Mouse (Mus musculus): ENCODE measurements at regions not wholly inside any gene's neighbourhood (a gene's known extent, or its start where the extent isn't known, plus 50 kb on each side); places are given as distances from the start of the nearest gene placed in this dataset.

DNA sequence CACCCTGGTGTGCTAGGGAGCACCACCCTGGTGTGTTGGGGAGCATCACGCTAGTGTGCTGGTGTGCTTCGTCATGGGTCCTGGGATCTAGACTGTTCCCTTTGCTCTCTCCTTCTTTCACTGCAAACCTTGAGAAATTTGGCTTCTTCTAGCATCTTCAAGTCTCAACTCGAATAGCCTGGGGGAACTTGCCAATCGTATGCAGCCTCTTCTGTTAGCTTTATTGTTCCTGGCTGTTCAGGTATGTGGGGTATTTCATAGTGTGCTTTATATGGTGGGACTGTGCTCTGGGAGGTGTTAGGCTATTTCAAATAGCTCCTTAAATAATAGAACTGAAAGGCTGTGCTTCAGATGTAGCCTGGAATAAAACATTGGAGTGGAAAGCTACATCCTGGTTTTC is 135.7 kb upstream of the Pkn2 start:
- no peak for ATAC-seq (ENCODE audit: insufficient number of reproducible peaks, low FRiP score, low TSS enrichment)

DNA sequence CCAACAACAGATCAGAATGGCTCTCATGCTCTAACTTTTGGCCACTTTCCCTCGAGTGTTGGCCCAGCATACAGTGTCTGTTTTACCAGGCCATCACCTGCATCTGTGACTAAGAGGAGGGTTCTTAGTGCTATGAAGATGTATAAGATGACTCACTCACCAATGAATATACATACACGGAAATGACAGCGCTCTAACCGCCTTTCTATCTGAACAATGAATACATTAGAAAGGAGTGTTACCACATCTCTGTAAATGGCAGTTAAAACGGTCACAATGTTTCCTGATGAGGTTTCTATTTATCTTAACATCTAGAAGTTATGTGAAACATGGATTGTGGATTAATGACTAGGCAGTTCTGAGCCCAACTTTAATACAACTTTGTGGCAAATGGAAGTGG is 135.0 kb upstream of the Pkn2 start:
- ATAC-seq (ENCODE audit: insufficient number of reproducible peaks, low FRiP score, low TSS enrichment), result no peak

DNA sequence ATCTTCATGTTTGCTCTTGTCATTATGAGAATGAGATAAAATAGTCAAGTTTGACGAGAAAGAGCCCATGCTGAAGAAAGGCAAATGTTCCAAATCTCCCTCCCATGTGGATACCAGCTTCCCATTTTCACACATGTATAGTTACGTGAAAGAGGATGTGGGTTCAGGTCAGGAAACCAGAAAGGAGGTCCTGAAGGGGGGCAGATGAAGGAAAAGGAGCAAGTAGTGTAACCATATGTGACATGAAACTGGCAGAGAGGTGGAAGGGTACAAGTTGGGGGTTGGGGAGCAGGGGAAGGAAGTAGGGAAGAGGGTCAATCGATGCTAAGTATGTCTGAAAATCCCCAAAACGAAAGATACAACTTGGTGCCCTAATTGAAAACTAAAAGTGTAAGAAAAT is 132.6 kb upstream of the Pkn2 start:
- ATAC-seq (ENCODE audit: insufficient number of reproducible peaks, low FRiP score, low TSS enrichment), result no peak

DNA sequence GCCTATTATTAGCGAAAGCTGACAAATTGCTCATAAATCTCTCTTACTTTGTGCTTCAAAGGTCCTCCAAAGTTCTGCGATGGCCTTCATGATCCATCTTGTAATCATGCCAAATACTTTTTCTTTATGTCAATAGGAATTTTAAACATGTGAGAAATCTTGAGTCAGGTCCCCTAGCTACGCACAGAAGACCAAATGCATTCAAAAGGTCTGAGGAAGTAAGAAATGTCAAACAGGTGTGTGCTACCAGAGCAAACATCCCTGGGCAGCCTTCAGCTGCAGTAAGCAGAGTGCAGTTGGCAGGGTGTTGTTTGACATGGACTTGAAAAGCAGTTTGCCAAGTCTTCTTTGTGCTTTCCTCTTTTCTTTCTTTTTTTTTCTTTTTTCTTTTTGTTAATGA is 125.2 kb upstream of the Pkn2 start:
- ATAC-seq (ENCODE audit: insufficient number of reproducible peaks, low FRiP score, low TSS enrichment), result no peak

DNA sequence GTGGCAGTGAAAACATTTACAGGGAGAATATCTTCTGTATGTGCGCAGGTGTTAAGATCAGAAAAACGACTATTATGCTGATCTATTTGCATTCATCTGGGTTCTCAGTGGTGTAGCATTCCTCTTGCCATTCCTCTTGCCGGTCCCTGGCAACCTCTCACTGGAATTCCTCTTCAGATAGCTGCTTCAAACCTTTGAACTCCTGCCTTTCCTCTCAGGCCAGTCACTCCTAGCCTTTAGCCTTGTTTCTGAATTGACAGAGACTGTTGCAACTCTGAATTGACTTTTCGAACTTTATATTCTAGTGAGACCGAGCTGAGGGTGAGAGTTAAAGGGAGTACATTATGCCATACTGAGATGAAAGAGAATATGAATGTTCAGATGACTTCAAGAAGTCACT is 120.1 kb upstream of the Pkn2 start:
- ATAC-seq (ENCODE audit: insufficient number of reproducible peaks, low FRiP score, low TSS enrichment), result no peak

DNA sequence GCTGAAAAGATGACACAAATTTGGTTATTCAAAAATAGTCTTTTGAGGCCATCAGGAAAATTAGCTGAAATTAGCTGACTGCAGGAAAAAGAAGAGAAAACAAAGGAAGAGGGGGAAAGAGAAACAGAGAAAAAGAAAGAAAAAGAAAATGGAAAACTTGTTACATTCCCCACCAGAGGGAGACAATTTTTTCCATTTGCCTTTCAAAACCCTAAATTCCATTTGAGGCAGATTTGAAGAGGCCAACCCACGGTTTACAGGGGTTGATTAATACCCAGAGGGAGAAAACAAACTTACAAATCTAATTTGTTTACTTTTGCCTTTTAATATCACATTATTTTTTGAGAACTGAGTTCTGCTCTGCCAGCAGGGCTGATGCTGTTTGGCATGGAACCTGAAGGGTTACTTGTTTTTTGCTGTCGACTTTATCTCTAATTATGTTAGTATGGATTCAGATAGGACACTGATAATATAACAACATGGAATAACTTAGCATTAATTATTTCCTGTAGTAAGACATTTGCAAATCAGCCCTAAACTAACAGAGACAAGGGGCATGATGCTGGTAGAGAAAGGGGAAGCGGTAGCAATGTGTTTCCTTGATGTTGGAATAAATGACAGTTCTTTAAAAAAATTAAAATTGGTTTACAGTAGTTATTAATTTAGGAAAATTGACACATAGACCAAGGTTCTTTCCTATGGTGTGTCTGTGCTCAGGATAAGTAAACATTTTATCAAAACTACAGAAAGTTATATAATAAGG is 114.4 kb upstream of the Pkn2 start:
- no peak for ATAC-seq (ENCODE audit: insufficient number of reproducible peaks, low FRiP score, low TSS enrichment)

DNA sequence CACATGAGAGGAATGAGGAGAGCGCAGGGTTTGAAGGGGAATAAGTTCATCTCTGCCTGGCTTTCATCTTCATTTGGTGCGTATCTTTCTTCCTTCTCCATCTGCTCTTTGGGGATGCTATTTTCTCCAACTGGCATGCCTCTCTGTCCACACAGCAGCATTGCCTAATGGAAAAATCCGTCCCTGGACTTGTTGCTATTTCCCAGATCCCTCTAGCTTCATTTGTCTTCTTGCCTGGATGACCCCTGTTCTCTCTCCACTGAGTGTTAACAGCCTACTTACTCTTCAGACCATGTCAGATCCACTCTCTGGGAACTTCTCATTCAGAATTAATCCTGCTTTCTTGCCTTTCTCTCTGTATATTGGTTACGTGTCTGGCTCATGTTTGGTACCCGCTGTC is 102.7 kb upstream of the Pkn2 start:
- ATAC-seq (ENCODE audit: insufficient number of reproducible peaks, low FRiP score, low TSS enrichment), result no peak

DNA sequence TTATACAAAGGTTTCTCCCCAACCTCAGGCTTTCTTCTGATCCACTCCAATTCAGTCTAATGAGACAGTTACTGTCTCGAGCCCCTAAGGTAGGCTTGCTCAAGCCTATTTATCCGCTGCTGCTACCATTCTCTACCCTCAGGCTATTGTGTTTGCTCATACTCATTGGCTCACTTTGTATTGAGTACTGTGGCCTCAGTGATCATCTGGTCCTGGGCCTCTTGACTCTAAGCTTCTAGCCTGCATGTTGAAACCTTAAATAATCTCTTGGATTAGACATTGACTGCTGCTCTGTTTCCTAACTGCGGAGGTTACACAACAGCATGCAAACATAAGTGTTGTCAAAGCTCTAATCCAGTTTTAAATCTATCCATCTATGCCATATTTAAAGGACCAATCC is 99.4 kb upstream of the Pkn2 start:
- no peak for ATAC-seq (ENCODE audit: insufficient number of reproducible peaks, low FRiP score, low TSS enrichment)

DNA sequence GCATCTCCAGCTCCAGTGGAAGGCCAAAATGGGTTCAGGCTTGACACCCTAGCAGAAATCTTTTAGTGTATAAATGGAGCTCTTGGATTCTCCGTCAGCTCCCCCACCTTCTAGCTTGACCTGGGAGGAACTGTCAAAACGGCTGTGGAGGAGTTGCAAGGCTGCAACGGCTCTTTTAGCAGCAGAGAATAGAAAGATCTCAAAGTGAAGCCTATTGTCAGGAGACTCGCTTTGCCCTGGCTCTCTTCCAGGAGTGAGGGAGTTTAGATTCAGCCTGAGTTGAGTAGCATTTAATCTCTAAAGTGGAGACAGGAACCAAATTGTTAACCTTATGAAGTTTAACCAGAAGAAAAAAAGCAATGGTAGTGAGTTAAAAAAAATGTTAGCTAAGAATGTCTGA is 97.4 kb upstream of the Pkn2 start:
- no peak for ATAC-seq (ENCODE audit: insufficient number of reproducible peaks, low FRiP score, low TSS enrichment)

DNA sequence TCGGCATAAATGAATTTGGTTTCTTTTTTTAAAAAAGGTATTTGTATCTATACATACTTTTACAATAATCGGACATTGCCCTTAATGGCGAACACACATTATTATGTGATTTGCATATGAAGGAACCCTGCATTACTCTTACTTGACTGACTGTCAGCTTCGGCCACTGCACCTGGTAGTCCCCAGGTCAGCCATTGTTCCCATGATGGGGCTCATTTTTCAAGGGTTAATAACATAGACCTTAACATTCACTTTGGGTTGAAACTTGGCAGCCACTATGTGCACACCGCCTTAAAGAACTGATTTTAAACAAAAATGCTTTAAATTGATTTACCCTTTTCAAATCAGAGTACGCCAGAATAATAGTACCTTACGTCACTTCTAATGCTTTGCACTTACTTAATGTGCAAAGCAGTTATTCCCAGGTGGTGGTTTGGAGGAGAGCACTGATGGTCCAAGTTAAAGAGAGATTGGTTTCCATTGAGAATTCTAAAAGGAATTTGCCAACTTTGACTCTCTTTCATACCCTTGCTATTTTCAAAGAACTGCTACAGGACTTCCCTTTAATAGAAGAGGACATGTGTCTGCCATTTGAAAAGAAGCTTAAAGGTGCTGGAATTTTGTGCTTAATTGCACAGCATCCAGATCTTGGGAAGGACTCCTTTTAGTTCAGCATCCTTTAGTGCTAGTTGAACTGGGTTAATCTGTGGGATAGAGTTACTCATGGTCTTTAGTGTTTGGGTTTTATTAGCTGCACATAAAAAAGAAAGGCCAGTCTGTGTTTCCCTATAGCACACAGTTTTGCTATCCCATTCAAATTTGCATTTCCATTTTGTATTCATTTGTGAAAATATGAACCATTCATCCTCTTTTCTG is 95.0 kb upstream of the Pkn2 start:
- ATAC-seq (ENCODE audit: insufficient number of reproducible peaks, low FRiP score, low TSS enrichment), result no peak

DNA sequence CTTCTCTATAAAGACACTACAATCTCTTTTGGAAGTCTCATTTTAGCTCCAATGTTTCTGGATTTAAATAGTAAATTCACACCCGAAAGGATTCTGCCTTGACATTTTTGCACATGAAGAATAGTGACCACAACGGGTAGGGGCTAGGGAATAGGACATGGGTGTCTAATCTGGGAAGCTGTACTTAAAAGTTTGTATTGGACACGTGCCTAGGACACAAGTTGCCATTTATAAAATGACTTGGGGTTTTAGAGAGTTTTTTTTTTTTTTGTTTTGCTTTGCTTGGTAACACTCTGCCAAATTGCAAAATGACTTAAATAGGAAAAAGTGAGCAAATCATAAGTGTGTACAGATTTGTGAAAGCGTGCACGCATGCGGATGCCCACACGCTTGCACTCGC is 93.8 kb upstream of the Pkn2 start:
- ATAC-seq (ENCODE audit: insufficient number of reproducible peaks, low FRiP score, low TSS enrichment), result no peak

DNA sequence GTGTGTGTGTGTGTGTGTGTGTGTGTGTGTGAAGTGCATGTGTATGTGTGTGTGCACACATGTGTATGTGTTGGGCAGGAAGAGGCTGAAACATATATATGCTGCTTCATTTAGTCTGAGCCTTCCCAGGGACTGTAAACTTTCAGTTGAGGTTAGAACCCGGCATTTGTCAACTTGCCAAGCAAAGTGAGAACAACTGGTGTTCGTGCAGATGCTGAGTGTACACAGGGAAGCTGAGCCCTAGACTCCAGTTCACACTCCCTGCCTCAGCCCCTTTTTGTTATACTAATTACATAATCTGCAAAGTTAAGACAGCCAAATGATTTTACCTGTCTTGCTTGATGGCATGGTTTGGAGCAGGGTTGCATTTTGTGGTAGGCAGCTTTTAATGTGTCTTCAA is 87.7 kb upstream of the Pkn2 start:
- no peak for ATAC-seq (ENCODE audit: insufficient number of reproducible peaks, low FRiP score, low TSS enrichment)

DNA sequence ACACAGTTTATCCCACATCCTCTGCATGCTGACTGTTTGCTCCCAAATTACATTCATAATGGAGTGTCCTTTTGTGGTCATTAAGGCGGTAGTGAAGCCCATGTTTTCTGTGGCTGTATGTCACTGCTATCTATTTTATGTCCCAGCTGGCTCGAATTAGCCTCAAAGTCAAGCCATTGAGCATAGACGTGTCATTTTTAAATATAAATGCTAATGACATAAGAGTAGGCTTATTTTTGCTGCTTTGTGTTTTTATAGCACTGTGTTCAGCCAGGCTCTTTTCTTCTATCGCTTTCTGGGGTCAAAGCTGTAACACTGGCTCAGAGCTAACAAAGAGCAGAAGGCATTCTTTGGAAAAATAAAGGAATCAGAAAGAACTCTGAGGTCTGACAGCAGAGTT is 83.8 kb upstream of the Pkn2 start:
- ATAC-seq (ENCODE audit: insufficient number of reproducible peaks, low FRiP score, low TSS enrichment), result no peak

DNA sequence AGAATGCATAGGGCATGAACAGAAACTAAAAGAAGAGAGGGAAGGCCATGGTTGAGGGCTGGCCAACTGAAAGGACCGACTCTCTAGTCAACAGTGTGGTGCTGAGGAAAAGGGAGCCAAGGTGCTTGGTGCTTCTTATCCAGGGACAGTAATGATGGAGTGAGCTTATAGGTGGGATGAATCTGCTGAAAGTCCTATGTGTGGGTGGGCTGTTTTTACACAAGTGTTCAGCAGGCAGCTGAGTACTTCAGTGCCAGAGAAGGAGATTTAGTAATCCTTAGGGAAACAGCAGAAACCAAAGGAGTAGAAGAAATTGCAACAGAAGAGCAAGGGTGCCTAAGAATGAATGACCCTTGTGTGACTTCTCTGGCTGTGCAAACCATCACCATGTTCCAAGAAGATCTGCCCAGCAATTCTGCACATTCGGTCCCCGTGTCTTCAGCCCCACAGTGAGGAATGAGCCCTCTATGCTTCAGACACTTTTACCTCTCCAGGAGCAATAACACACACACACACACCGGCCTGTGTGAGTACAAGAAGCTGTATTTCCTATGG is 82.1 kb upstream of the Pkn2 start:
- no peak for ATAC-seq (ENCODE audit: insufficient number of reproducible peaks, low FRiP score, low TSS enrichment)

DNA sequence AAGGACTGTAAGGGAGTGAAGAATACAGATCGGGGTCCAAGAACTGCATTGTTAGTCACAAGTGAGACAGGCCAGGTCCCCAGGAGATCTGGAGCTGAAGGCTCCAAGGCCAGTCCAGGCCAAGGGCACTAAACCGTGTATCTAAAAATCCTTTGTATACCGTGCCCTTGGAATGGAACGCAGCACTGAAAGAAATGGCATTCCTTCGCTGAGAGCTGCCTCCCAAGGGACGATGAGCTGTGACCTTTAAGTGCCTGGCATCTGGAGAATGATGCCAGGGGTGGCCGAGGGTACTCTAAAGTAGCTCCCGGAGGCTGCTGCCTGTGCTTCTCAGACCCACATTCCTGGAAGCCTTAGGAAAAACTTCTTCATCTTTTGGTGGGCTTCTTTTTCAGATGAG is 76.0 kb upstream of the Pkn2 start:
- no peak for ATAC-seq (ENCODE audit: insufficient number of reproducible peaks, low FRiP score, low TSS enrichment)

DNA sequence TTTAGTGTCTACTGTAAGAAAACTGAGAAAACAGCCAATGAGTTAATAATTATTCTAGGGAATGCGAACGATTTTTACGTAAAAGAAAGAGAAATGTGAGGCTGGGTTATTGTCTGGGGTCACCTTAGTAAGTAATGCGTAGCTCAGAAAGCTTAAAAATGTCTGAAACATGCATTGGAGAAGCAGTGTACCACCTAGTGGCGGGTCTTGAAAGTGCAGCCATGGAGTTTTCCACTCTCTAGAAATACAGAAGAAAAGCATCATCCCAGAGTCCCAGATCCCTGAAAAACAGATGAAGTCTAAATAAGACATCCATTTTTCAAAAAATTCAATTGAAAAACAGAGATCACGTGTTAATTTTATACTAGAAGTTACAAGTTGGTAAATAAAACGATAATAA is 67.0 kb upstream of the Pkn2 start:
- ATAC-seq (ENCODE audit: insufficient number of reproducible peaks, low FRiP score, low TSS enrichment), result no peak

DNA sequence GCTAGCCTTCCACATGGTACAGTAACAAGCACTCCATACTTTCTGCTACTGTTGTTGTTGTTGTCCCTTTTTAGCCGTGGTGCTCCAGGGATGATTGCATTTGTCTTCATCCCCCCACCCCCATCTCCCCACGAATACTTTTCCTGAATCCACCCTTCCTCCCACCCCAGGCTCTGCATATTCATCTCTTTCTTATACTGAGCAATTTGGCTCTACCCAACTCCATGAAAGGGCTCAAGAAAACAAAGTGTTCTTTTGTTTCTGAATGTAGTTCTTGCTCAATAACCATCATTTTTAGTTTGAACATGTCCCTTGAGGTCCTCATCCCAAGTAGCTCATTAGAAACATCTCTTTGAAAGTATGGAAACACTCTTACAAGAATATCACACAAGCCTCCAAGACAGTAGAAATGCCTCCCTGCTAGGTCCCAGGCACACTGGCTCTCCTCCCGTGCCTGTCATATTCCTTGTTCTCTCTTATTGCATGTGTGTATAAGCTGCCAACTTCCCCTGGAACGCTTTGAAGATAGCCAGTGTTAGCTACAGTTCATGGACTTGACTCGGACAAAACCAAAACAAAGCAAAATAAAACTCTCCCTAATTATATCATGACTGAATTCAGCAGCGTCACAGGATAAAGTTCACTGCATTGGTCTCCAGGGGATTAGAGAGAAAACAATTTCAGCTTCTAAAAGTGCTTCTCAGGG is 59.7 kb upstream of the Pkn2 start:
- no peak for ATAC-seq (ENCODE audit: insufficient number of reproducible peaks, low FRiP score, low TSS enrichment)

DNA sequence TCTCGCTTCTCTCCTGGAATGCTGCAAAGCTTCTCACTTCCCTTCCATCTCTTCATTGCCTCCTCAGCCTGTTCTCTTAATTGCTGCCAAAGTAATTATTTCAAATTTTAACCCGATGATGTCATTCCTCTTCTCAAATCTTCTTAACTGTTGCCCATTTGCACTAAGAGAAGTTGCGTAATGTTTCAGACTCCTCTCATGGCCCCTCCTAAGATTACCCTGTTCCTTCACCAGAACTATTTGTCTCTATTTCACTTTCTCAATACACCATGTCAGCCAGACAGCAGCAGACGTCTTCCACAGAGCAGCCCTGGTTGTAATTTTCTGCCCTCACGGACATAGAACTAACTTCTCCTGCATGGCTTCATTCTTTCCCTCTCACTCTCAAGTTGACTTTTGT is 59.1 kb upstream of the Pkn2 start:
- no peak for ATAC-seq (ENCODE audit: insufficient number of reproducible peaks, low FRiP score, low TSS enrichment)

DNA sequence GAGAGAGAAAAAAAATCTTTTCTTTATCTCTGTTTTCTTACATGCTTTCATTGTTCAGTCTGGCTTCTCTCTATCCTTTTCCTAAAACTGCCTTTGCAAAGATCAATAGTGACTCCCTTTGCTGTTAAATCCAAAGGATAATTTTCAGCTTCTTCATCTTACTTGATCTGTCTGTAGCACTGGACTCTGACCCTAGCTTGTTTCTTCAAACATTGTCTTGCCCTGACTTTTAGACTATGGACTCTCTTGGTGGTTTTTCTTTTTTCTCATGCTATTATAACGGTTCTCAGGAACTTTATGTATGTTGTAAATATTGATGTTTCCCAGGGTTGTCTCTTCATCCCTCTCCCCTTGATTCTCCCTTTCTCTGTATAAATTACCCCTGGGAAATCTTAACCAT is 58.0 kb upstream of the Pkn2 start:
- ATAC-seq (ENCODE audit: insufficient number of reproducible peaks, low FRiP score, low TSS enrichment), result no peak

DNA sequence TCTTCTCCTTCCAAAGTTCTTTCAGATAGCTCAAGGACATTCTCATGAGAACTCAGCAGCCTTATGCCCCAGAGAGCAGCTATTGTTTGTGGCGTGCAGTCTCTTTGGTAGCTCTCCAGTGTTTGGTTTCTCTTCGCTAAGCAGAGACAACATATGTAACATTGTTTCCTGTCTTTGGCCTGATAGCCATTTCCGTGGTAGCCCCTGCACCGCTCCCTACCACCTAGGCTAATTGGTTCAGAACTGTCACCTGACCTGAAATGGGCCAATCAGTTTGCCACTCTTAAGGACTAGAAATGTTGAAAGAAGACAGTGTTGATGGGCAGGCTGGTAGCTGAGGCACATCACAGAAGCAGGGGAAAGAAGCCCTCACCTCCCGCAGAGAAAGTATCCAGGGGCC is 54.1 kb upstream of the Pkn2 start:
- ATAC-seq (ENCODE audit: insufficient number of reproducible peaks, low FRiP score, low TSS enrichment), result no peak

DNA sequence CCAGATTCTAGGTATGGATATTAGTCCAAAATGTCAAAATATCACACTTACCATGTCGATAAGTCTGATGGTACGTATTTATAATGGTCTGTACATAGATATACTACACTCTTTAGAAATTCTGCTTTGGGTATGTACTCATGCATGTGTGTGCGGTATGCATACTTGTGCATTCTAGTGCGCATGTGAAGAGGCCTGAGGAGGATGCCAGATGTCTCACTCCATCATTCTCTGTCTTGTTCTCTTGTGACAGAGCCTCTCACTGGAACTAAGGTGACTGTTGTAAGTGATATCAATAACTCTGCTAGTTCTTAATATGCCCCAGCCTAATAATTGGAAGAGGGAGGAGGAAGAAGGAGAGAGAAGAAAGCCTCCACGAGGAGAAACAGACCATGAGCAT is 52.5 kb upstream of the Pkn2 start:
- ATAC-seq (ENCODE audit: insufficient number of reproducible peaks, low FRiP score, low TSS enrichment), result no peak
